Mouse (Mus musculus): Measurements from ENCODE around the gene Sphk1. TPM values are rescaled to one million over a fixed set of nuclear protein-coding genes. Genes with fewer than 3 reads are reported as not detected.

The Sphk1 gene
- 23.7 and 24.3 TPM in 2 replicates for polyA plus RNA-seq (2015; fragmentation: Nextera tagmentation; extraction: Ambion mirVana)

- Histone ChIP-seq H3K9ac (ENCODE audit: low read depth, low read length) (peak within 1 kb of the TSS; percentile 96), H3K4me1 (ENCODE audit: control insufficient read depth, low read depth, low read length) (peaks cover 45% of the 10 kb centered on the region), H3K4me3 (ENCODE audit: low read depth, low read length) (peak within 1 kb of the TSS; percentile 81), H3K4me2 (ENCODE audit: low read depth, low read length) (peak within 1 kb of the TSS; percentile 98), H3K27me3 (ENCODE audit: control insufficient read depth, insufficient read depth, low read depth, low read length) (peaks cover 38% of the 10 kb centered on the region), H3K27ac (ENCODE audit: low read length) (peak within 1 kb of the TSS; percentile 99), H3K36me3 (ENCODE audit: control insufficient read depth, insufficient read depth) (no peaks in the 10 kb centered on the region), H3K9me3 (replicated peaks; ENCODE audit: control insufficient read depth, low read length) (no peaks in the 10 kb centered on the region)
- WGBS (ENCODE audit: insufficient replicate concordance) = 47% methylated on average over 11 of the region's 11 CpGs
- ATAC-seq (ENCODE audit: low read depth) = no peak
Measured at GRCm38 (mm10) chr11:116530187-116531147, at the start of gene Sphk1. Gene Sphk1, plus strand, starts transcription at chr11:116530925.

GRCm38 (mm10) chr11:116480975-116481374 is 49.8 kb upstream of the Sphk1 start:
- Histone ChIP-seq H3K9me3 (replicated peaks; ENCODE audit: control insufficient read depth, low read length) (no peaks in the 10 kb centered on the region), H3K4me1 (ENCODE audit: control insufficient read depth, low read depth, low read length) (no peaks in the 10 kb centered on the region; the same call in 1 of the 2 replicates), H3K36me3 (ENCODE audit: control insufficient read depth, insufficient read depth) (peaks cover 23% of the 10 kb centered on the region), H3K27me3 (ENCODE audit: control insufficient read depth, insufficient read depth, low read depth, low read length) (no peaks in the 10 kb centered on the region), H3K27ac (ENCODE audit: low read length) (no peak overlapping the region), H3K4me2 (ENCODE audit: low read depth, low read length) (no peak overlapping the region), H3K4me3 (ENCODE audit: low read depth, low read length) (no peak overlapping the region), H3K9ac (ENCODE audit: low read depth, low read length) (no peak overlapping the region)
- WGBS (ENCODE audit: insufficient replicate concordance) = 87% methylated on average over 8 of the region's 8 CpGs
- ATAC-seq (ENCODE audit: low read depth) = no peak

- Histone ChIP-seq H3K4me2 (ENCODE audit: low read depth, low read length) (no peak overlapping the region), H3K27me3 (ENCODE audit: control insufficient read depth, insufficient read depth, low read depth, low read length) (no peaks in the 10 kb centered on the region), H3K9ac (ENCODE audit: low read depth, low read length) (no peak overlapping the region), H3K27ac (ENCODE audit: low read length) (no peak overlapping the region), H3K4me3 (ENCODE audit: low read depth, low read length) (no peak overlapping the region), H3K4me1 (ENCODE audit: control insufficient read depth, low read depth, low read length) (no peaks in the 10 kb centered on the region; the same call in 1 of the 2 replicates), H3K9me3 (replicated peaks; ENCODE audit: control insufficient read depth, low read length) (no peaks in the 10 kb centered on the region), H3K36me3 (ENCODE audit: control insufficient read depth, insufficient read depth) (peaks cover 22% of the 10 kb centered on the region)
- no peak for ATAC-seq (ENCODE audit: low read depth)
- WGBS (ENCODE audit: insufficient replicate concordance) = 79% methylated on average over 7 of the region's 7 CpGs
Measured at GRCm38 (mm10) chr11:116481776-116482175, 48.9 kb upstream of the Sphk1 start.

GRCm38 (mm10) chr11:116484261-116484660 is 46.5 kb upstream of the Sphk1 start:
- no peak overlapping the region for H3K9ac ChIP-seq (ENCODE audit: low read depth, low read length)
- whole genome bisulfite sequencing (ENCODE audit: insufficient replicate concordance) = 74% methylated on average over 8 of the region's 8 CpGs
- peak; percentile 57 for ATAC-seq (ENCODE audit: low read depth)
- peaks cover 4% of the 10 kb centered on the region for H3K4me1 ChIP-seq (ENCODE audit: control insufficient read depth, low read depth, low read length)
- H3K36me3 ChIP-seq (ENCODE audit: control insufficient read depth, insufficient read depth) = peaks cover 9% of the 10 kb centered on the region
- H3K27ac ChIP-seq (ENCODE audit: low read length) = peak overlapping the region; percentile 38
- no peak overlapping the region for H3K4me3 ChIP-seq (ENCODE audit: low read depth, low read length)
- H3K27me3 ChIP-seq (ENCODE audit: control insufficient read depth, insufficient read depth, low read depth, low read length) = no peaks in the 10 kb centered on the region
- H3K9me3 ChIP-seq (replicated peaks; ENCODE audit: control insufficient read depth, low read length) = no peaks in the 10 kb centered on the region
- H3K4me2 ChIP-seq (ENCODE audit: low read depth, low read length) = no peak overlapping the region

GRCm38 (mm10) chr11:116488207-116488606 is 42.5 kb upstream of the Sphk1 start:
- Histone ChIP-seq H3K4me2 (ENCODE audit: low read depth, low read length) (no peak overlapping the region), H3K27me3 (ENCODE audit: control insufficient read depth, insufficient read depth, low read depth, low read length) (no peaks in the 10 kb centered on the region), H3K4me3 (ENCODE audit: low read depth, low read length) (no peak overlapping the region), H3K9me3 (replicated peaks; ENCODE audit: control insufficient read depth, low read length) (no peaks in the 10 kb centered on the region), H3K36me3 (ENCODE audit: control insufficient read depth, insufficient read depth) (peaks cover 5% of the 10 kb centered on the region; the same call in 1 of the 2 replicates), H3K9ac (ENCODE audit: low read depth, low read length) (no peak overlapping the region), H3K4me1 (ENCODE audit: control insufficient read depth, low read depth, low read length) (peaks cover 14% of the 10 kb centered on the region), H3K27ac (ENCODE audit: low read length) (no peak overlapping the region)
- no peak for ATAC-seq (ENCODE audit: low read depth)

GRCm38 (mm10) chr11:116488693-116489375 is 41.9 kb upstream of the Sphk1 start:
- Histone ChIP-seq H3K4me1 (ENCODE audit: control insufficient read depth, low read depth, low read length) (peaks cover 14% of the 10 kb centered on the region), H3K9ac (ENCODE audit: low read depth, low read length) (peak overlapping the region; percentile 90), H3K27me3 (ENCODE audit: control insufficient read depth, insufficient read depth, low read depth, low read length) (no peaks in the 10 kb centered on the region), H3K9me3 (replicated peaks; ENCODE audit: control insufficient read depth, low read length) (no peaks in the 10 kb centered on the region), H3K27ac (ENCODE audit: low read length) (no peak overlapping the region), H3K36me3 (ENCODE audit: control insufficient read depth, insufficient read depth) (peaks cover 5% of the 10 kb centered on the region; the same call in 1 of the 2 replicates), H3K4me2 (ENCODE audit: low read depth, low read length) (peak overlapping the region; percentile 93), H3K4me3 (ENCODE audit: low read depth, low read length) (peak overlapping the region; percentile 89)
- no peak for ATAC-seq (ENCODE audit: low read depth)
- WGBS (ENCODE audit: insufficient replicate concordance) = 59% methylated on average over 14 of the region's 14 CpGs

- Histone ChIP-seq H3K4me1 (ENCODE audit: control insufficient read depth, low read depth, low read length) (peaks cover 14% of the 10 kb centered on the region), H3K27me3 (ENCODE audit: control insufficient read depth, insufficient read depth, low read depth, low read length) (no peaks in the 10 kb centered on the region), H3K9ac (ENCODE audit: low read depth, low read length) (peak overlapping the region; percentile 90), H3K27ac (ENCODE audit: low read length) (peak overlapping the region; percentile 77), H3K36me3 (ENCODE audit: control insufficient read depth, insufficient read depth) (0 out of 2 replicates have a peak, but pooled peaks cover 2% of the 10 kb centered on the region), H3K4me3 (ENCODE audit: low read depth, low read length) (peak overlapping the region; percentile 89), H3K9me3 (replicated peaks; ENCODE audit: control insufficient read depth, low read length) (no peaks in the 10 kb centered on the region), H3K4me2 (ENCODE audit: low read depth, low read length) (peak overlapping the region; percentile 93)
- under 1% methylated on average over 38 of the region's 39 CpGs for WGBS (ENCODE audit: insufficient replicate concordance)
- peak; percentile 32 for ATAC-seq (ENCODE audit: low read depth)
Measured at GRCm38 (mm10) chr11:116489771-116490231, 40.9 kb upstream of the Sphk1 start.

GRCm38 (mm10) chr11:116490232-116491107 is 40.3 kb upstream of the Sphk1 start:
- Histone ChIP-seq H3K9me3 (replicated peaks; ENCODE audit: control insufficient read depth, low read length) (no peaks in the 10 kb centered on the region), H3K4me1 (ENCODE audit: control insufficient read depth, low read depth, low read length) (peaks cover 14% of the 10 kb centered on the region), H3K4me3 (ENCODE audit: low read depth, low read length) (peak overlapping the region; percentile 89), H3K27me3 (ENCODE audit: control insufficient read depth, insufficient read depth, low read depth, low read length) (no peaks in the 10 kb centered on the region), H3K9ac (ENCODE audit: low read depth, low read length) (peak overlapping the region; percentile 90), H3K27ac (ENCODE audit: low read length) (peak overlapping the region; percentile 77), H3K36me3 (ENCODE audit: control insufficient read depth, insufficient read depth) (0 out of 2 replicates have a peak, but pooled peaks cover 2% of the 10 kb centered on the region), H3K4me2 (ENCODE audit: low read depth, low read length) (peak overlapping the region; percentile 93)
- WGBS (ENCODE audit: insufficient replicate concordance) = under 1% methylated on average over 62 of the region's 62 CpGs
- ATAC-seq (ENCODE audit: low read depth) = peak; percentile 92
